Mouse (Mus musculus) T-cell, adult 66 days (primary cell): Measurements from ENCODE around the gene Tas2r122. TPM values are rescaled to one million over a fixed set of nuclear protein-coding genes. Genes with fewer than 3 reads are reported as not detected.

Experiments used
- total RNA-seq, 2 experiments: library from RNA; stranded (reverse); gene quantifications; 3 replicates in 1 of 2; 4 replicates in 1 of 2; pipeline ENCODE4 v1.2.4; 2023

Gene Tas2r122
- total RNA-seq = not detected

GRCm38 (mm10) chr6:132711828-132712227 is at the start of gene Tas2r122:
Tas2r122 (minus strand) TSS chr6:132711928.

GRCm38 (mm10) chr6:132754430-132754829 is 42.7 kb upstream of the Tas2r122 start, which contains the start of gene Tas2r124:
Tas2r124 (plus strand) TSS chr6:132754730.

GRCm38 (mm10) chr6:132737935-132738334 is 26.2 kb upstream of the Tas2r122 start, which contains the start of gene Tas2r115:
Tas2r115 (minus strand) TSS chr6:132738035.

GRCm38 (mm10) chr6:132700907-132701306 is 10.8 kb downstream of the Tas2r122 start, which contains the start of gene Tas2r121:
Tas2r121 (minus strand) TSS chr6:132701007.

Other genes starting within 250 kb of the Tas2r122 start
- gene Prh1, start 142.1 kb downstream of the Tas2r122 start, total RNA-seq = not detected
- not detected for gene Prp2, start 116.0 kb downstream of the Tas2r122 start, total RNA-seq
- not detected for gene A630073D07Rik, start 60.4 kb downstream of the Tas2r122 start, total RNA-seq
- gene Tas2r120, start 55.0 kb downstream of the Tas2r122 start, total RNA-seq = not detected
- not detected for gene Tas2r121, start 10.9 kb downstream of the Tas2r122 start, total RNA-seq
- not detected for gene Tas2r115, start 26.1 kb upstream of the Tas2r122 start, total RNA-seq
- gene Tas2r124, start 42.8 kb upstream of the Tas2r122 start, total RNA-seq = not detected
- not detected for gene Tas2r102, start 50.2 kb upstream of the Tas2r122 start, total RNA-seq
- gene Tas2r136, start 66.2 kb upstream of the Tas2r122 start, total RNA-seq = not detected
- gene Tas2r117, start 90.9 kb upstream of the Tas2r122 start, total RNA-seq = not detected
- not detected for gene Tas2r123, start 135.2 kb upstream of the Tas2r122 start, total RNA-seq
- gene Tas2r116, start 143.5 kb upstream of the Tas2r122 start, total RNA-seq = not detected
- not detected for gene Tas2r110, start 156.1 kb upstream of the Tas2r122 start, total RNA-seq
- not detected for gene Tas2r113, start 181.1 kb upstream of the Tas2r122 start, total RNA-seq
- not detected for gene Tas2r125, start 197.7 kb upstream of the Tas2r122 start, total RNA-seq
- gene Tas2r129, start 239.2 kb upstream of the Tas2r122 start, total RNA-seq = not detected
- not detected for gene Tas2r131, start 246.0 kb upstream of the Tas2r122 start, total RNA-seq